Mouse (Mus musculus) adipocyte (in vitro differentiated cells): ENCODE measurements around the gene Irak3.
"Not testable (repeated sequence)": the region's sequence is repeated elsewhere in the genome, so short reads cannot be mapped to it uniquely, and the experiment has no call there.

Source experiments
- DNase-seq: peaks from one replicate; pipeline ENCODE4 v3.0.0-alpha.2; 2016; ENCODE audit warnings: low spot score

The Irak3 gene

DNA sequence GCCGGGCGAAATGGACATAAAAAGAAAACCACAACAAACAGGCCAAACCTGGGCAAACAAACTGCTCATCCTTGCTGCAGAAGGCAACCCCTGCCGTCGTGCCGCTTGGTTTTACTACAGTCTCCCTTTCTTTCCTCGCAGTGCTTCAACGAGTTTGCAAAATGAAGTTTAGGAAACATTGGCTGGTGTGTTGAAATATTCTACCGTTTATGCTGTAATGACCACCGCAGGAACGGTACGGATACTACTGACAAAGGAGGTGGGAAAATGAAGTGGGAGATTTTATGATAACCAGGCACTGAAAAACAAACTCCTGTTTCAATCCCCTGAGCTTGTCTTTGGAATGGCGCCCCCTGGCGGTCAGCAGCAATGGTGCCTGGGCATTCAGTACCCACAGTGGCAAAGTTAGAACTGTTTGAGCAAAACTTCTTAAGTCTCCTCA is at the start of gene Irak3:
Gene Irak3 (minus strand): TSS at position 170 of the 442 bp plus-strand sequence.
- DNase-seq = peak; percentile 50

DNA sequence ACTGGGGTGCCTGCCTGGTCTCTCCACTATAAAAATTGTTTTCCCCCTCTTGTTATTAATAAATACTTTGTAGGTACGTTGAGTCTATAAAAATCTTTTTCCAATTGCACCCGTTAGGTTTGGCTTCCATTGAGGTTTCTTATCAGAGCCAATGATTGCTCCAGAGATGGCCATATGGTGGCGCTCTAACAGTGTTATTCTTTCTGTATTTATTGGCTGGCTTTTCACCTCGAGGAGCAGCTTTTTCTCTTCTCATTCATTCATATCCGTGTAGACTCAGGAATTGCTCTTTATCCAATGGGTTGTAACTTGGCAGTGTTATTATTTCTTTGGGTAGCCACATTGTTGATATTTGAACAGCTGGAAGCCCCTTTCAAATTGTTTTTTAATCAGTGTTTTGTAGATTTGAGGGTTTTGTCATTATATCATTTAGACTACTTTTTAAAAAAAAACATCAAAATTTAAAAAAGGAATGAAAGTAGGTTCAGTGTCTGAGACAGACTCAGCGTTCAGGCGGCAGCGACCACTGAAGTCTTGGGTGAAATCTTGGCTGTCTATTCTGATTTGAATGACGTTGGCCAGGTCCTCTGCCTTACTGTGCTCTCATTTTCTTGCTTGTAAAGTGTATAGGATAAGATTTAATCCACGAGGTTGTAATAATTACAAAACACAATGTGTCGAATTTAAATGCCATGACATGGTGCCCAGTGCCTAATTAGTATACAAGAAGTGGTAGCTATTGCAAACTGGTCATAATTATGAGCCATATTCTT is 49.2 kb upstream of the Irak3 start:
- no peak for DNase-seq

DNA sequence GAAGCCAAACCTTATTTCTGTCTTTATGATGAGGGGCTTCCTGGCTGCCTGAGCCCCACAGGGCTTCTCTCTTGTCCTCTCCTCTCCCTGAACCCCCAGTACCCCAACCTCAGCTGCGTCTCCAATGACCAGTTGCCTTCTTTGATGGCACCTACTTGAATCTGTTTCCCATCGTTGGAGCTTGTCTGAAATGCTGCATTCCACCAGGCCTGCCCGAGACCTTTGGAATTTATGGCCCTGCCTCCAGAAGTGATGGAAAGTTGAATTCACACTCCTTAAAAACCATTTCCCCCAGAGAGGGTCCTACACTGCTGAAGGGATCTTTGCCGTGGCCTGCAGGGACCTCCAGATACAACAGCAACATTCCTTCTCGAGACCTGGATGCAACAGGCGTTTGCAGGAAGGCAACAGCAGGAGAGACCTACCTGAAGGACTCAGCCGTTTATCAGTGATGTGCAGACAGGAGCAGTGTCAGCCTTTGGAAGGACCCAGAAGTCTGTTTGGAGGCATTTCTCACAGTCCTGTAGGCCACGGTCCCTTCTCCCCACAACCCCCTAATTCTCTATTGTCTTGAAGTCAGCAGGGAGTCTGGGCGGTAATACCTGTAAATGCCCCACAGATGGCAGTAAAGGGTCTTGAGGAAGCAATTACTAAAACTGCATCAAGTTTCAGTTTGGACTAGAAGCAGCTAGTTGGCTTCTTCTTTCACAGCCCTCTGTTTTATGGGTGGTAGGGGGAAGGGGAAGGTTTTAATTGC is 45.2 kb upstream of the Irak3 start:
- DNase-seq = peak; percentile 72

DNA sequence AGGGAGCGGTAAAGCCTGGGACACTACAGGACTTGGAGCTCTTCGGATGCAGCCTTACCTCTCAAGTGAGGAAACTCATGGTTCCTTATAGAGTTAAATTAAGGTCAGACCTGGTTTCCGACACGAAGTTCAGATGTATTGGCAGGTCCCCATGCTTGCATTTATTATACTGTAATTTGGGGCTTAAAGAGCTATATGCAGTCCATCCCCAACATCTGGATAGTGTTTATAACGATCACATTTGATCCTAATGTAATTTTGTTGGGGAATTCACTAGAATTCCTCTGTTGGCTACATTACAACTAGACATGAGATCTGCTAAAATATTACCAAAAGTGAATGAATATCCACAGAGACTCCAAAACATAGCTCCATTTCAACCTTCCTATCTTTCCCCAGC is 43.8 kb upstream of the Irak3 start:
- DNase-seq = no peak

DNA sequence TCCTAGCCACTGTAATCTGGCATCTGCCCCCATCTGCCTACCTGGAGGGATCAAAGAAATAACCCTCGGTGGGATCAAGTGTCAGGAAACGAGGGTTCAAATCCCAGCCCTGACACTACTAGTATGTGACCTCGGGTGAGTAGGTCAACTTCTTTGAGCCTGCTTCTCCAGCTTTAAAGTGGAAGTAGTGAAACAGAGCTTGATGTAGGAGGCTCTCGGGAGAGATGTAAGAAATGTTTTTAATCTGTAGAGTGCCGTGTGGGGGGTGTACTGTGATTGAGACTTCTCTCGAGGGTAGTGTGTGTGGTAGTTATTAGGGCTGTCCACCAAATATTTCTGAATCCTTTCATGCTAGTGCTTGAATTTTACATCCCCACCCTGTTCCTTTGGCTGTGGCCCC is 40.5 kb upstream of the Irak3 start:
- DNase-seq = no peak

DNA sequence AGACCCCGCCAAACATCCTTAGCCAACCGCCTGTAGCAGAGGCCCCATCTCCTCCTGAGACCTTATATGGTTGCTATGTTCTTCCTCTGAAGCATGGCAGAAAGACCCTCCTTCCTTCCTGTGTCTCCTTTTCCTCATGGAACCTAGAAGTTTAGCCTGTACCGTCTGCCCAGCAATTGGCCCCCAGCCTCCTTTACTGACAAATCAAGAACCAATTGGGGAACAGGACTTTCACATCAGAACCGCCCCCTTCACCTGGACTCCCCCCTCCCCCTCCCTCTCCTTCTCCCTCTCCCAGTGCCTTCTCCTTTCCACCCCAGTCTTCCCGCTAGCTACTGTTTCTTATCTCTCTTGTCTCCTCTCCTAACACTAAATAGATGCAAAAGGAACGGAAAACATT is 37.5 kb upstream of the Irak3 start:
- no peak for DNase-seq

DNA sequence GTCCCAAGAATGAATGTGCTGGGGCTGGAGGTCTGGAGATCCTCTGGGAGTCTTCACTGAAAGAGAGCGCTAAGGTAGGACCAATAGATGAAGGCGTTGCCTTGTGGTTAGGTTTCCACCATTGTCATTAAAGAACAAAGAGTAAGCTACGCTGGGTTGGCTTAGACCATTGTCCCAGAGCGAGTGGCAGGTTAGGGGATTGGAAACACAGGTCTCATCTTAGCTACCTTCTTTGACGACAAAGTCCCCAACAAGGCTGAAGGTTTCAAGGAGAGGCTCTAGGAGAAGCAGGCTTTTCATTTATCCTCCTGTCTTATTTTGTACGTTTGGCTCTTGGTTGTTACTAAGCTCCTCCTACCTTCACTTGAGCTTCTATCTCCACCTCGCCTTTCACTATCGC is 36.3 kb upstream of the Irak3 start:
- DNase-seq = no peak

DNA sequence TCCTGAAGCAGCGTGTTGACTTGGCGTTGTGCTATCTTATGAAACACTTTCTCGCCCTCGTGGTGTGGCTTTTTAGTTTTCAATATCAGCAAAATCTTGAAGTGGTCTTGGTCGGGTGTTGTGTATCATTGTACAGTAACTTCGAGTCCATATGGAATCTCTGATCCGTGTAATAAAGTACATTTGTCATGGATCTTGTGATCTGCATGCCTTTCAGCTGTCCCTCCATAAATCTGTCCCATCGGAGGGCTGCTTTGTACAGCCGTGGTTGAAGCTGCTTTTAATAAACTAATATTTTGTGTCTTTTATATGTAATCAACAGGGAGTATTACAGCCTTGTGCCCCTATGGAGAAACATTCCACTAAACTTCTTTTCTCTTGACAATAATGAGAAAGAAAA is 34.9 kb upstream of the Irak3 start:
- DNase-seq = no peak

DNA sequence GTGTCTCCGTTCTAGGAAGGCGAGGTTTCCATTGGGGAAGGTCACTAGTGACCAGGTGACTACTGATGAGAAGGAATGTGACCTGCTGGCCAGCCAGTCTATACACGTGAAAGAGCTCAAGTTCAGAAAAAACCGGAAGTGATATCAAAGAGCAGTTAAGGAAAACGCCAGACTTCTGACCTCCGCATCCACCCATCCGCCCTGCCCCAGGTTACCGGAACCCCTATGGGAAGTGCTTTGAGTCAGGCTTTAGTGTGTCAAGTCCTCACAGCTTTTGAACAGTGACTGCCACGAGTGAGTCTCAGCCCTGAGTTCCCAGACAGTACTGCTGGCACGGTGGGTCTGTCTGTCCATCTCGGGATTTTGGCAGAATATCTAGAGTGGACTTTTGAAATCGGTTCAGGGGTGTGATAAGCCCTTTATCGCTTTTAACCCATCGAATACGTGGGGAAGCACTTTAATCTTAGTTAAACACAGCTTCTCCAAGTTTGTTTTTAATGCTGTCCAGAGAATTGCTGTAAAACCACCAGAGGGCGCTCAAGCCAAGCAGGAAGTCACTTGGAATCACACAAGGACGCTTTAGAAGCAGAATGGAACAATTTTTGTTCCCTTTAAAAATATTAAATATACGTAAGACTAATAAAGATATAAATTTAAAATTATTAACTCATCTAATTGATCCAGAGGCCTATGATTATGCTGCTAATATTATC is 31.9 kb upstream of the Irak3 start:
- peak; percentile 68 for DNase-seq

DNA sequence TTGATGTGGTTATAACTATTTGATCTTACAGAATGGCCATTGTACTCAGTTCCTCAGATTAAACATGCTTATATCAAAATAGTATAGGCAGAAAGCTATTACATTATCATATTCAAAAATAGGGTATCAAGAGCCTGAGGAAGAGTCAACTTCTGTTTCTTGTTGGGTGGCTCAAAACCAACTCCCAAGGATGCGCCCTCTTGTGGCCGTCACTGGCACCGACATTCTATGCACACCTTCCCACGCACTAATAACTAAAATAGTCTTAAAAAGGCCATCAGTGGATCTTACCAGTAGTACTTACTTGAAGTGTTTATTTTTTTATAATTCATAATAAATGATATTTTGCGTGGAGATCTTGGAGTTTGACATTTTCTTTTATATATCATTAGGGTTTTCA is 29.8 kb upstream of the Irak3 start:
- peak; percentile 60 for DNase-seq

DNA sequence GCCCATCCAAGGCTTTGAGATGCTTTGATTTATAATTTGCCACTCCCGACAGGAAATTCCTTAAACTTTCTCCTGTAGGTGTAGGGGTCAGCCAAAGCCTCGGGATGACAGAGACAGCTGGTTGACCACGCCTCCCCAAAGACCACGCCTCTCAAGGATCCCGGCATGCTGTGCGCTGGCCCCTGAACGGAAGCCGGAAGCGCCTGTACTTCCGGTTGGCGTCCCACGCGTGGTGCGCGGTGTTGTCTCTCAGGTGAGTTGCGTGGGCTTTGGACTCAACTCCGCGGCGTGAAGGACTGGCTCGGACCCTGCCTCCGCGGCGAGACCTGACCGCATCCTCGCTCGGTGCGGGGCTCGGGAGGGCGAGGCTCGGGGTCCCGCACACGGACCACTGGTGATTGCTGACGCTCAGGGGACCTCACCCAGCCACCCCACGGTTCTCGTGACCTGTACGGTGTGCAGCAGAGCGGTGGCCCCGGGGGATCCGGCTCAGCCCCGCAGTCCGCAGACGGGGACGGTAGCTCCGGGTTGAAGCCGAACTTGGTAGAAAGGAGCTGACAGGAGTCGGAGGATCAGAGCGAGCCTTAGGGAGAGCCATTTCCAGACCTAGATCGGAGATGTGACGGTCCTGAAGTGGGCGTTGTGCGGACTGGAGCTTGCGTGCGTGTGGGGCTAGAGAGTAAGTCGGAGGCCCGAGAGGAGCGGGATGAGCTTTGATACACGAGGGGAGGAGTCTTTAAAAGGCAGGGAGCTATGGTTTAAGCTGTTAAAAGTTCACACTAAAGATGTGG is 25.1 kb upstream of the Irak3 start, which contains the start of gene Llph:
Gene Llph (plus strand): TSS at position 200 of the 791 bp plus-strand sequence.
- peak; percentile 91 for DNase-seq

DNA sequence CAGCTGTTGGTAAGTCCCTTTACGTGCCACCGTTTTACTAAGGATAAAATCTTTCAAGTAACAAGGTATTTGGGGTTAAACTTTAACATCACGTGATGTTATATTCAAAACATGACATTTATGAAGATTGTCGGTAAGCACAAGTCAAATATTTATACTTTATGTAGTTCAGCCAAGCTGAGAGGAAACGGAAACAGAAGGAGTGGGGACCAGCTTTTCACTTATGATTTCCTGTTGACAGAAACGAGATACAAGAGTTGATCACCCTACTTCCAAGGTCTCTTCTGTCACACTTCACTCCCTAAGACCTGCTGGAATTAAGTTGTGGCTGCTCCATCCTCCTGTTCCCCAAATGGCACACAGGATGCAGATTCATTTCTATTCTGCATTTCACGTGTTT is 18.8 kb upstream of the Irak3 start:
- DNase-seq = no peak

DNA sequence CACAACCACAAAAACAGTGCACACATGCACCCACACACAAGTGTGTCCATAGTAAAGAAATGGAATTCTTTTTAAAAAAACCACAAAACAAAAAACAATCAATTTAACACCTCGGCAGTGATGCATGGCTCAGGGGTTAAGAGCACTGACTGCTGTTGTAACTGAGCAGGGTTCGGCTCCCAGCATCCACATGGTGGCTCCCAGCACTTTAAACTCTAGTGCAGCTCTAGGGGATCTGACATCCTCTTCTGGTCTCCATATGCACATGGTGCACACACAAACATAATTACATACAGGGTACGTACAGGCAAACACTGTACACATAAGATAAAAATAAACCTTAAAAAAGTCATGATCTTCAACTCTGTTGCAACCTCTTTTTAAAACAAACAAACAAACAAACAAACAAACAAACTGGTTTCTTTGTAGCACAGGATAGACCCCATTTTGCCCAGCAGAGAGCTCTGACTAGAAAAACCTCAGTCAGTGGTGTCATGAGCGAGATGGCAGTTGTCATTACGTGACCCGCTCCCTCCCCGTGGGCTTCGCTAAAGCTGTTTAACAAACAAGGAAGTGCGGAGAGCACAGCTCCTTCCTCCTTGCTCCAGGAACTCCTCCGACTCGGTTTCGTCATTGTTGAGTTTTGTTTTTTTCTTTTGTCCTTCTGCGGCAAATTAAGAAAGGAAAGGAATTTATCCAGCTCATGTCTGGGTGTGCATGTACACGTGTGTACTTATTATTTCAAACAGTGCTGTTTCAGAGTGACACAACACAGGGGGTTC is 17.8 kb upstream of the Irak3 start:
- no peak for DNase-seq

DNA sequence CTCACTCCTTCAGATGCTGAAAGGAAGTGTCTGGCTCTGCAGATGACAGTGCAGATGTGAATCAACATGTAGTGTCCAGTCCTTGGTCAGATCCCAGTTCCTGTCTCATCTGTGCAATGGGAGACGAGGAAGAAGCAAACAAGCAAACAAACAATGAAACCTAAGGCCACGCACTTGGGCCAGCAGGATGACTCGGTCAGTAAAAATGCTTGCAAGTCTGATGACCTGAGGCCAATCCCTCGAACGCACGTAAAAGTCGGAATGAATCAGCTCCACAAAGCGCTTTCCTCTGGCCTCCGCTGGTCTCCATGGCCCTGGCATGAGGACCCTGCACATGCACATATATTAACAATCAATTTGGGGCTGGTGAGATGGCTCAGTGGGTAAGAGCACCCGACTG is 17.1 kb upstream of the Irak3 start:
- DNase-seq = no peak

DNA sequence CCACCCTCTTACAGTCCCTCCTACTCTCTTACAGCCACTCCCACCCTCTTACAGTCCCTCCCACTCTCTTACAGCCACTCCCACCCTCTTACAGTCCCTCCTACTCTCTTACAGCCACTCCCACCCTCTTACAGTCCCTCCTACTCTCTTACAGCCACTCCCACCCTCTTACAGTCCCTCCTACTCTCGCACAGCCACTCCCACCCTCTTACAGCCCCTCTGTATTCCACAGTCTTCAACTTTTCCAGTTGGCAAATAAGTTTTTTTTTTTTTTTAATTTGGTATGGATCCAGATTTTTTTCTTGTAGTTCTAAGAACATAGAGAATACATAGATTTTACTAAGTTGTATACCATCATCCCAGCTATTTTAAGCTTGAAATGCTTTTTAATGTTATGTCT is 15.2 kb upstream of the Irak3 start:
- not testable (repeated sequence) for DNase-seq

DNA sequence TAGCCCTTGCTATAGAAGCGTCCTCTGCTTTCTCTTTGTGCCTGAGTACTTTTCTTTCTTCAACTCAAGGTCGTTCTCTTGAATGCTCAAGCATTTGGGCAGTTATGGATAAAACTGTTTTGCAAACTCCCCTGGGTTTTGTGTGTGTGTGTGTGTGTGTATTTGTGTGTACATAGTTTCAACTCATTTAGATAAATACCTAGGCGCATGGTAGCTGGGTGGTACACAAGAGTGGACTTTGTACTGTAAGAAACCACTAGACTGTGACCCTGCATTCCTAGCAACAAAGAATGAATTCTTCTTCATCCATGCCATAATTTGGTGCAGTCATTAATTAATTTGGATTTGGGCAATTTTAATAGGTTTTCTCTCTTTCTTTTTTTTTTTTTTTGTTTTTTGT is 8.2 kb upstream of the Irak3 start:
- no peak for DNase-seq

DNA sequence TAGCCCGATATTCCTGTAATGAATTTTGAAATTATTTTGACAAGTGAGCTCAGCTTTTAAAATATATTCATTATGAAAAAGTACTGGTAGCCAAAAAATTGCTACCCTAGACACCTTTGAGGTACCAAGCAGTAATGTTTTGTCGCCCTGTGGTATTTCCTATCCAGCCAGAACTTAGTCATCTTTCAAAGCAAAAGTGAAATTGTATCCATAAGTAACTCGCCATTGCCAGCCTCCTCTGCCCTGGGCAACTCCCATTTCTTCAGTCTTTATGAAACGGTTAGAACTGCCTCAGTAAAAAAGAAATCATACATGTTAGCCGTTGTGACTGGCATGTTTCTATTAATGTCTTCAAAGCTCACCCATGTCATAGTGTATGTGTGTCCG is 7.6 kb upstream of the Irak3 start:
- peak; percentile 21 for DNase-seq

DNA sequence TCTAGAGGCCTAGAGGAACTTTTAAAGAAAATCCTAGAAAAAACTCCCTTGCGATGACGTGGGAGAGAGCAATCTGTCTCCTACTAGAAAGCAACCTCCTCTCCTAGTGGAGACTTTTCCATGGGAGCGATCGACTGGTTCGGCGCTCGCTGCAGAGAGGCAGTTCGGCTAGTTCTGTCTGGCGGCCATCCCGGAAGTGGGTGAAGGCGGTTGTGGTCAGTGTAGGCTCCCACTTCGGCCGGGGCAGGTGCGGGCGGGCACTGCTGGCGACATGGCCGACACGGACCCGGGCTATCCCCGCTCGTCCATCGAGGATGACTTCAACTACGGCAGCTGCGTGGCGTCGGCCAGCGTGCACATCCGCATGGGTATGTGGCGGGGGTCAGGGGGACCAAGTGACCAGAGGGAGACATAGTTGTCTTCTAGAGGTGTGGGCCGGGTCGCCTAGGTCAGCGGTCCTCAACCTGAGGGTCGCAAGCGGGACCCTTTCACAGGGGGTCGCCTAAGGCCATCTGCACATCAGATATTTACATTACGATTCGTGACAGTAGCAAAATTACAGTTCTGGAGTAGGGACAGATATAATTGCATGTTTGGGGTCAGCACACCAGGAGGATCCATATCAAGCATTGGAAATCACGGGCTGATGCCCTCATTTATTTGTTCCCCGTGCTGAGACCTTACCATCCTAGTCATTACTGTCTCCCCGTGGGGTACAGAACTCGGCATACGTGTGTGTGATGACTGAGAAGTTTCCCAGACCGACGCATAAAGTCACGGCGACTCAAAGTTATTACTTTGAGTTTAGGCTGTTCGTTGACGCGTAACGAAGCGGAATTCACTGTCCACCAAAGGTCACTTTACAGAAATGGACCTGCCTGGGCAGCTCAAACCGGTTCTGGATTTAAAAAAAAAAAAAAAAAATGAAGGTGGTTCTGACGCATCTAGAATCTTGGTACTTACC is 6.9 kb upstream of the Irak3 start:
- peak; percentile 92 for DNase-seq

DNA sequence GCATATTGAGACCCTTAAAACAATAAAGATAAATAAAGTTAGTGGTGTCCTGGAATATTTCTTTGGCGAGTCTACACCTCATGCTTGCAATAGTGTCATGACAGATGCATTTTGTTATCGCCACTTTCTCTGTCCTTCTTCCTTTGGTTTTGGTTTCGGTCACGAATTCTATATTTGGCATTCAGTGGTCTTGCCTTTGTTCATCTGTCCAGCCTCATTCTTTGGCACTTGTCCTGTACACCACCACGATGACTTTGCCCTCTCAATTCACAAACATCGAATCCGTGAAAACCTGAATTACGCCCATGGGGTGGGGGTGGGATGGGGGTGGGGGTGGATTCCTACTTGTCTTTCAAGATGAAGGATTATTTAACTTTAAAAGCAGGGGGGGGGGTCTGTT is 6.1 kb upstream of the Irak3 start:
- DNase-seq = no peak

DNA sequence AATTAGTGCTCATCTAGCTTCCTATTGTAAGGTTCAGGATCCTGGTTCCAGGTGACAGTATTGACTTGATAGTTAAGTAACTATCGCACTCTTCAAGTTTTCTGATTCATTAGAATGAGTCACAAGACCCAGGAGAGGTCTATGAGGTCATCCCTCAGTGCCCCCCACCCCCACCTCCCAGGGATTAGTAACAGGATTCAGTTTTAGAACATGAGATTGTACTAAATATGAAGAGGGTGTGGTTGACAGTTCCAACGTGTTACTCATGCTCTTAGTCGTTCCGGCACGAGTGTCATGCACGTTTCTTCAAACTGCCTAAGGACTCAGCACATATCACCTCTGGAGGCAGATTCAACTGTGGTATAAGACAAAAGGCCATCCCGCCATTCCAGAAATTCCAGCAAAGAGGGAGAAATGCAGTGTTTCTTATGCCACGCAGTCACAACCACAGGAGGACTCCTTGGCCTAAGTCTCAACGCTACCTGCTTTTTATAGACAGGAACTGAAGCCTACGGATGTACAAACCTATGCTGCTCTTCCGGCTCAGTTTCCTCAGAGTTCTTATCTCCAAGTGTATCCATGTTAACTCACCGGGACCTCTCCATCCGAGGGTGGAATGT is 2.8 kb upstream of the Irak3 start:
- DNase-seq = no peak
